Mouse (Mus musculus): ENCODE results near the gene Pfkfb3. TPM values are rescaled to one million over a fixed set of nuclear protein-coding genes. Genes with fewer than 3 reads are reported as not detected.
A peak's percentile ranks its signal among the peaks of the same experiment; 100 is the strongest.

The Pfkfb3 gene
- polyA plus RNA-seq (2016; fragmentation: Nextera tagmentation; extraction: Ambion mirVana): 15.5 and 17.0 TPM in 2 replicates

DNA sequence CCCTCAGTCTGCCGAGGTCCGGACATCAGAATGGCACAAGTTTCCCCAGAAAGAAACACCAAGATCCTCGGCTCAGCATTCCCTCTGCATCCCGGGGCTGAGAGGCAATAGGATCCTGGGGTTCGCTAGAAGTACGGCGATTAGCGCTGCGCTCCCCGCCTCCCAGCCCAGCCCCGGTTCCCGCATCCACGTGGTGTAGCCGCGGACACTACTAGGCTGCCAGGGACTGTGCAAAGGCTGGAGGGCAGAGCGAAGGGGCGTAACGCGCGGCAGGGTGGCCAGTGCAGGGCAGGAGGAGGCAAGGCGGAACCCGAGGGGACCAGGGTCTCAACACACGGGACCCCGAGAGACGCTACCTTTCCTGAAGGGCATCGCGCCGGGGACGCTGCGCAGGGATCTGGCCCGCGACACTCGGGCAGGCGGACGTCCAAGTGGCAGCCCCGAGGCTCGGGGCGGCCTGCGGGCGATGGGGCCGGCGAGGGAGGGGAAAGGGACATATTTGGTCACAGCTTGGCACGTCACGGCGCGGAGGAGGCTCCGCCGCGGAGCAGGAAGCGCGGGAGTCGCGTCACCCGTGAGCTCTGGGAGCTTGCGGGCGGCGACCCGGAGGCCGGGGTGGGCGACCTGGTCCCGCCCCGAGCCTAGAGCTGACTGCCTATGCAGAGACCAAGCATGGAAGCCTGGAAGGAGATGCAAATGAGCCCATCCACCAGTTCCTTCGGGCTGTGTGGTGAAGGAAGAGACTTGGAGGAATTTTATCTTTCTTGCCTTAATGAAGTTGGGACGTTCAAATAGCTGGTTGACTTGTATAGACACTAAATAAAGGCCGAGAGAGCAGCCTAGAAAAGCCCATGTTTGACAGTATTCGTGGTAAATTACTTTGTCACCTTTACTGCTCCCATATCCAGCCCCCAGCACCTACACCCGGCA, at the start of gene Pfkfb3:
Pfkfb3 (minus strand) TSS at position 607 of the 930 bp plus-strand sequence.
- H3K4me1 ChIP-seq: peaks cover 25% of the 10 kb centered on the region
- peak within 1 kb of the TSS; percentile 65 for H3K4me3 ChIP-seq
- H3K36me3 ChIP-seq (replicated peaks): no peaks in the 10 kb centered on the region
- 2% methylated on average over 67 of the region's 67 CpGs for WGBS
- H3K27ac ChIP-seq: peak within 1 kb of the TSS; percentile 59
- peak; percentile 60 for DNase-seq (ENCODE audit: extremely low spot score, low spot score)
- H3K27me3 ChIP-seq (ENCODE audit: poor library complexity, severe bottlenecking): peaks cover 67% of the 10 kb centered on the region
- H3K9me3 ChIP-seq: no peaks in the 10 kb centered on the region

DNA sequence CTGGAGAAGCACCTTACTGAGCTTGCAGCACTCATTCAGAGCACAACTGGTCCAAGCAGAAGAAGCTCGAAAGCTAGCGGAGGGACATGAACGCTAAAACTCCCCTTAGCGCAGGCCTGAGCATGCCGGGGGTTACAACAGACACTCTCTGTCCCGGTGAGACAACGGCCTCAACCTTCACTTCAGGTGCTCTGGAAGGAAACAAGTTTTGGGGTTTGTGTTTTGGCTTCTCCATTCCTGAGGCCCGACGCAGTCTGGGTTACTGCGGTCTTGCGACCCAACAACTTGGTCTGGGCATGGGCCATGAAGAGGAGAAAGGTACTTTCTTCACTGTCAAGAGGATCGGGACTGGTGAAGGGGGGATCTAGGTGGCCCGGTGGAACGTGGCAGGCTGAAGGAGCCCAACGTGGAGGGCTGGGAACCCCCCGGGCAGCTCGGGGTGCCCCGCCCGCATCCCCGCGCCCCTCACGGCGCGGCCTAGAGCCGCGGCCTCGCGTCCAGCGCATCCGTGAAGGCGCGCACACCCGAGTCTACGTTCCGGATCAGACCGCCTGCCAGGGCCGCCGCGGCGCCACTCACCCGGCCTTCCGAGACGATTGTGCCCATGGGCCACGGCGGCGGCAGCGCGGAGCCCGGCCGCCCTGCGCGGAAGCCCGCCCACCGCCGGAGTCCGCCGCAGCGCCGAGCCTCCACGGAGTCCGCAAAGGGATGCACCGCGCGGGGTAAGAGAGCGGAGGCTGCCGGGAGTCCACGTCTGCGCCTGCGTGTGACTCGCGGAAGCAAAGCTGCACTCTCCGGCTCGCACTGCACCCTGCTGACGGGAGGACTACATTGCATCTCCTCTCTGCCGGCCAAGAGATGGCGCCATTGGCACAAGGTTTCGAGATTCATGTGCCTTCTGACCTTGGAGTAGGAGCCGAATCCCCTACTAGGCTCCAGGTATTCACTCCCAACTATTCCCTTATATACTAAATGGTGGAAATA, 48.9 kb upstream of the Pfkfb3 start:
- no peaks in the 10 kb centered on the region for H3K9me3 ChIP-seq
- H3K4me1 ChIP-seq: peaks cover 12% of the 10 kb centered on the region
- H3K4me3 ChIP-seq: peak overlapping the region; percentile 94
- peaks cover 36% of the 10 kb centered on the region for H3K36me3 ChIP-seq (replicated peaks)
- peak; percentile 92 for DNase-seq (ENCODE audit: extremely low spot score, low spot score)
- H3K27me3 ChIP-seq (ENCODE audit: poor library complexity, severe bottlenecking): no peaks in the 10 kb centered on the region
- H3K27ac ChIP-seq: peak overlapping the region; percentile 97
- WGBS: under 1% methylated on average over 77 of the region's 78 CpGs

DNA sequence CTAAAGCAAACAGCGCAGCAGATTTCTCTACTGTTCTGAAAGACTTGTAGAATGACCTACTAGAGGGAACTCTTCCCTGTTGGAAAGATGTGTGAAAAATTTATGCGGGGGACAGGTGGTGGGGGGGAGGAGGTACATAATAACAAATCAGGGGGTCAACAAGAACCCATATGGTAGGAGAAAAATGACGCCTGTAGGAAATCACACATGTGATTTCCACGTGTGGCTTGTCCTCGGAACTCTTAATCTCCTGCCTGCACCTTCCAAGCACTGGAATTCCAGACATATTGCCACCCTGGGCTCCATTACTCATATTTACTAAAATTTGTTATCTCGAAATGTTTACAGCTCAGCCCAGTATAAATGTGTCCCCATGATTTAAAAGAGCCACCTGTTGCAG, 47.9 kb upstream of the Pfkfb3 start:
- no peak for DNase-seq (ENCODE audit: extremely low spot score, low spot score)
- H3K4me3 ChIP-seq: peak overlapping the region; percentile 94
- H3K27ac ChIP-seq: no peak overlapping the region
- peaks cover 46% of the 10 kb centered on the region for H3K36me3 ChIP-seq (replicated peaks)
- peaks cover 12% of the 10 kb centered on the region for H3K4me1 ChIP-seq
- 89% methylated on average over 6 of the region's 6 CpGs for WGBS
- H3K27me3 ChIP-seq (ENCODE audit: poor library complexity, severe bottlenecking): no peaks in the 10 kb centered on the region
- H3K9me3 ChIP-seq: no peaks in the 10 kb centered on the region

DNA sequence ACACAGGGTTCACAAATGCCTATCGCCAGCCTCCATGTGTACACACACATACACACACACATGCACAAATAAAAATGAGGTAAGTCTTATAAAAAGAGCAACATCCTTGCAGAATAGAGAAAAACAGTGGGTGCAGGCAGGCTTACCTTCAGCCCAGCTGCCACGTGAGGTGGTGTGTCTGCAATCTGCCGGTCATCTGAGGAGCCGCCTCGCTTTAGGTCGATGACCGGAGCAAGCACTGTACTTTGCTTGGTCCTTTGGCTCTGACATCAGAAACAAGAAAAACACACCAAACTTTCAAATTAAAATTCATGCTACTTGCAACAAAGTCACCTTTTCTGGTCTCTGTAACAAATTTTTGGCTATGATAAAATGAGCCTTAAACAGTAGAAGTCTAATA, 44.0 kb upstream of the Pfkfb3 start:
- peaks cover 12% of the 10 kb centered on the region for H3K4me1 ChIP-seq
- no peak overlapping the region for H3K27ac ChIP-seq
- 98% methylated on average over 7 of the region's 7 CpGs for WGBS
- no peaks in the 10 kb centered on the region for H3K27me3 ChIP-seq (ENCODE audit: poor library complexity, severe bottlenecking)
- no peak overlapping the region for H3K4me3 ChIP-seq
- peaks cover 81% of the 10 kb centered on the region for H3K36me3 ChIP-seq (replicated peaks)
- no peak for DNase-seq (ENCODE audit: extremely low spot score, low spot score)
- no peaks in the 10 kb centered on the region for H3K9me3 ChIP-seq

DNA sequence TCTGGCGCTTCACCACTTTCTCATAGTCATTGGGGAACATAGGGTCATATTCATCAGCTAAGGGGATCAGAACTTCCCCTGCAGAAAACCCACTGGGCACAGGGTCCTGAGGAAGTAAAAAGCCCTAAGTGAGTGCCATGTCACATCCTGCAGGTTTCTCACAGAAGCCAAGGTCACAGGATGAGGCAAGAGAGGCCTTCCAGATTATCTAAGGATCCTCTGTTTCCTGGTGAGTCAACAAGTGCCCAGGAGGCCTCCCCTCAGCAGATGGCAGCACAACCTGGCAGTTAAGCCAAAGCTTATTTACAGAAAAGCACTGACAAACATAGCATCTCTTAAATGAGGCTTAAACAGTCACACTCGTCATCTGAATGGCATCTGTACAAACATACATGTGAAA, 42.8 kb upstream of the Pfkfb3 start:
- peaks cover 94% of the 10 kb centered on the region for H3K36me3 ChIP-seq (replicated peaks)
- 94% methylated on average over 2 of the region's 2 CpGs for WGBS
- H3K27me3 ChIP-seq (ENCODE audit: poor library complexity, severe bottlenecking): no peaks in the 10 kb centered on the region
- no peaks in the 10 kb centered on the region for H3K9me3 ChIP-seq
- DNase-seq (ENCODE audit: extremely low spot score, low spot score): no peak
- H3K4me3 ChIP-seq: no peak overlapping the region
- H3K4me1 ChIP-seq: peaks cover 5% of the 10 kb centered on the region
- H3K27ac ChIP-seq: no peak overlapping the region

DNA sequence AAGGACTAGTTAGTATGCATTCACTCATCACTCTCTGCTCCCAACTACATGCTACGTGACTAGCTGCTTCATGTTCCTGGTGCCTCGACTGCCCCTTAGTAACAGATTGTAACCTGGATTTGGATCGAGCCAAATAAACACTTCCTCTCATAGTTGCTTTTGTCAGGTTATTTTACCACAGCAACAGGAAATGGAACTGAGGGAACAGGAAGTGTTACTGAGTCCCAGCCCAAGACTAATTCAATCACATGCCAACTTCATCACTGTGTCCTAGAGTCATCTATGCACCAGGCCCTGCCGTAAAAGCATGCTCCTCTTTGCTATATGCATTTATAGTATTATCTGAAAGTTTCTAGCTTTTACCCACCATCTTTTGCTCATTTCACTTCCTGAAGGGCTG, 34.1 kb upstream of the Pfkfb3 start:
- H3K27ac ChIP-seq: no peak overlapping the region
- H3K36me3 ChIP-seq (replicated peaks): peaks cover 100% of the 10 kb centered on the region
- no peak for DNase-seq (ENCODE audit: extremely low spot score, low spot score)
- H3K27me3 ChIP-seq (ENCODE audit: poor library complexity, severe bottlenecking): no peaks in the 10 kb centered on the region
- H3K9me3 ChIP-seq: no peaks in the 10 kb centered on the region
- no peaks in the 10 kb centered on the region for H3K4me1 ChIP-seq
- WGBS: 90% methylated on average over 4 of the region's 4 CpGs
- H3K4me3 ChIP-seq: no peak overlapping the region

DNA sequence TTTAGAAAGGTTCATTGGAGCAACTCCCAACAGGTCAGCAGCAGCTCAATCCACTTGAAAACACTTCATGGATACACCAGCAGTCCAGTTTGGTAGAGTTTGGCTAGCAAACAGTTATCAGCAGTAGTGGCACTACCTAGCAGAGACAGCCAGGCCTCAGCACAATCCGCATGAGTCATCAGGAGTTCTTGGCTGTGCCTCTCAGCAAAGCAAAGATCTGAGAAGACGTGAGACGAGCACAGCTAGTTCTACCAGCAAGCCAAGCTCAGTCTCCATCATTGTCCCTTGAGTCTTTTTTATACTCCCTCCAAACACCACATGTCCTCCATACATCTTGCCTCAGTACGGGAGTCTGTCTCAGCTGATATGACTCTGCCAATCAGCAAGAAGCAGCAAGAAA, 25.5 kb upstream of the Pfkfb3 start:
- peaks cover 18% of the 10 kb centered on the region; the same call in 1 of the 2 replicates for H3K9me3 ChIP-seq
- no peak for DNase-seq (ENCODE audit: extremely low spot score, low spot score)

DNA sequence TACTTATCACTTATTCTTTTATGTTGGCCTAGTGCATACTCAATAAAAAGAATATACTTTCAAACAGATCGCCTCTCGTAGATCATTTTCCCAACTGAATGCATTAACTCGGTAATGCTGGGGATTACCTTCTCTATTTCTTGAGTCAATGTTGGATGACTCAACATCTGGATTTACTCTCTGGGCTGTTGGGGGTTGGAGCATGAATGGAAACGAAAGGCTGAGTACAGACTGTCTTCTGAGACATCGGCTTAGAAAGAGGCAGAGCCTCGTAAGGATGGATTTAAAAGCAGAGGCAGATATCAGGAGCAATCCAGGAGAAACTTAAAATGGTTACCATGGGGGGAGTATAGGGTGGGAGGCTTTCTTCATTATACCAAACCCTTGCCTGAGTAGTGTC, 24.3 kb upstream of the Pfkfb3 start:
- H3K36me3 ChIP-seq (replicated peaks): peaks cover 23% of the 10 kb centered on the region
- no peaks in the 10 kb centered on the region for H3K27me3 ChIP-seq (ENCODE audit: poor library complexity, severe bottlenecking)
- H3K27ac ChIP-seq: no peak overlapping the region
- 94% methylated on average over 6 of the region's 6 CpGs for WGBS
- peaks cover 18% of the 10 kb centered on the region; the same call in 1 of the 2 replicates for H3K9me3 ChIP-seq
- no peak overlapping the region for H3K4me3 ChIP-seq
- DNase-seq (ENCODE audit: extremely low spot score, low spot score): no peak
- H3K4me1 ChIP-seq: no peaks in the 10 kb centered on the region

More for the DNA sequence above, 25.5 kb upstream of the Pfkfb3 start:
- Histone ChIP-seq H3K4me3 (no peak overlapping the region), H3K4me1 (no peaks in the 10 kb centered on the region), H3K27me3 (ENCODE audit: poor library complexity, severe bottlenecking) (no peaks in the 10 kb centered on the region), H3K27ac (no peak overlapping the region), H3K36me3 (replicated peaks) (peaks cover 35% of the 10 kb centered on the region)
- WGBS: 96% methylated on average over 4 of the region's 4 CpGs

DNA sequence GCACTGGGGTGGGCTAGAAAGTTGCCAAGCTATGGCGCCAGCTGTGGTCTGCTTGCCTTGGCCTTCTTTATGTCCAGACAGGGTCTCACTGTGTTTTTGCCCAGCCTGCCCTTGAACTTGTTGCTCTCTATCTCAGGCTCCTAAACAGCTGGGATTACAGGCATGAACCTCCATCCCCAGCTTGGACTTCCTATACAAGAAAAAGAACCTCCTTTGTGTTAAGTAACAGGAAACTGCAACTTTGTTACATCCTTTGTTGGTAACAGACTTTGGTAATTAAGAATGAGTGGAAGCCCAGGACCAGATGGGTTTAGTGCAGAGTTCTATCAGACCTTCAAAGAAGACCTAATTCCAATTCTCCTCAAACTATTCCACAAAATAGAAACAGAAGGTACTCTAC, 19.8 kb upstream of the Pfkfb3 start:
- H3K4me1 ChIP-seq: no peaks in the 10 kb centered on the region
- H3K9me3 ChIP-seq: no peaks in the 10 kb centered on the region
- H3K27ac ChIP-seq: no peak overlapping the region
- no peak overlapping the region for H3K4me3 ChIP-seq
- DNase-seq (ENCODE audit: extremely low spot score, low spot score): no peak
- WGBS: 91% methylated on average over 1 of the region's 1 CpGs
- H3K27me3 ChIP-seq (ENCODE audit: poor library complexity, severe bottlenecking): no peaks in the 10 kb centered on the region
- no peaks in the 10 kb centered on the region for H3K36me3 ChIP-seq (replicated peaks)

DNA sequence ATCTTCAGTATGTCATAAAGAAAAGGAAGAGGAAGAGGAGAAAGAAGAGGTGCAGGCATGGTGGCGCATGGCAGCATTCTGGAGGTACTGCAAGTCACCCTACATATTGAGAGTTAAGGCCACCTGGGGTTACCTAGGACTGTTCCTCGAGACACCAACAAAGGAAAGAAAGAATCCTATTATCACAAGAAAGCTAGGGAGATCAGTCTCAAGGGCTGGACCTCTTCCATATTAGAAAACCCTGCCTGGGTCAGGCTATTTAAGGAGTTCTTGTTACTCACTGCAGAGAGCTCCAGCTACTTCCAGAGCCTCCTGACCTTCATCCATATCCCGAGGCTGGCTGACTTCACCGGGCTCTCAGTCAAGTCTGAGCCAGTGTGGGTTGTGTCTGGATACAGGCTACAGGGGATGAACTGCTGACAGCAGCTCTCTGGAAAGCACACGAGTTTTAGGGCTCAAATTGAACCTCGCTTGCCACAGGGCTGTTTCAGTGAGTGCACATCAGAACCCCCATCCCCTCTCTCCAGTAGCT, 17.2 kb upstream of the Pfkfb3 start:
- no peak for DNase-seq (ENCODE audit: extremely low spot score, low spot score)
- no peaks in the 10 kb centered on the region for H3K4me1 ChIP-seq
- H3K9me3 ChIP-seq: no peaks in the 10 kb centered on the region
- H3K4me3 ChIP-seq: no peak overlapping the region
- H3K27ac ChIP-seq: no peak overlapping the region
- no peaks in the 10 kb centered on the region for H3K36me3 ChIP-seq (replicated peaks)
- no peaks in the 10 kb centered on the region for H3K27me3 ChIP-seq (ENCODE audit: poor library complexity, severe bottlenecking)
- 51% methylated on average over 6 of the region's 6 CpGs for WGBS

DNA sequence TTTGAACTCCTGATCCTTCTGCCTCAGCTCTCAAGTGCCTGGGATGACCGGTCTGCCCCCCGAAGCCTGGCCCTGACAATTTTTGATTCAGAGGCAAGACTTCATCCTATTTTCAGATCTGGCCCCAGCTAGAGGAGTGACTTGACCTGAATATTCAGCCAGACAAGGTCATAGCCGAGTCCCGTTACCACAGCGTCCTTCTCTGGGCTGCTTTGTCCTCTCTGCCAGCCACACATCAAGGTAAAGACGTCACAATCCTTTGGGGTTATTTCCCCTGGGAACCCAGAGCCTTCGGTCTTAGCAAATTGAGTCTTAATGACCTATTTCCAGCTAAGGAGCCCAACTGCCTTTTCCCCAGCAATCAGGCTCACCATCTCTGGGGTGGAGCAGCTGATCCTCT, 14.6 kb upstream of the Pfkfb3 start:
- H3K9me3 ChIP-seq: no peaks in the 10 kb centered on the region
- WGBS: 91% methylated on average over 7 of the region's 7 CpGs
- H3K4me3 ChIP-seq: no peak overlapping the region
- no peaks in the 10 kb centered on the region for H3K27me3 ChIP-seq (ENCODE audit: poor library complexity, severe bottlenecking)
- no peaks in the 10 kb centered on the region for H3K4me1 ChIP-seq
- no peak overlapping the region for H3K27ac ChIP-seq
- no peak for DNase-seq (ENCODE audit: extremely low spot score, low spot score)
- H3K36me3 ChIP-seq (replicated peaks): no peaks in the 10 kb centered on the region

DNA sequence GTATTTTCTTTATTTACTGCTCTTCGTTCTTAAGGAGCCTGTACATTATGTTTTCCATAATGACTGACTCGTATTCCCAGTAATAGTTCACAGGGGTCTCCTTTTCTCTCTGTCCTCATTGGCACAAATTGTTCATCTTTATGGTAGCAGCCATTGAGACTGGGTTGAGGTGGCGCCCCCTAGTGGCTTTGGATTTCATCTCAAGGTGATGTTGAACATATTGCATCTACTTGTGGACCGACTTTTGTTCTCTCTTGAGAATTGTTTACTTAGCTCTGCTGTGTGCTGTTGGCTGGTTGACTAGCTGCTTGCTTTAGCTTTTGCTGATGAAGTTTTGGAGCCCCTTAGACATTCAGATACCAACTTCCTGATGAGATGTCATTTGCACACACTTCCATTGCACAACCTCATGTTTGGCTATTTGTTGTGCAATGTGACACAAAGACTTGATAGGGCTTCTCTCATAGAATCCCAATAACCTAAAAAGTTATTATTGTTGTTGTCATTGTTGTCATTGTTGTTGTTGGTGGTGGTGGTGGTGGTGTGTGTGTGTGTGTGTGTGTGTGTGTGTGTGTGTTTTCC, 14.0 kb upstream of the Pfkfb3 start:
- no peak for DNase-seq (ENCODE audit: extremely low spot score, low spot score)
- WGBS: 62% methylated on average over 4 of the region's 4 CpGs
- H3K27me3 ChIP-seq (ENCODE audit: poor library complexity, severe bottlenecking): no peaks in the 10 kb centered on the region
- H3K27ac ChIP-seq: no peak overlapping the region
- no peak overlapping the region for H3K4me3 ChIP-seq
- H3K9me3 ChIP-seq: no peaks in the 10 kb centered on the region
- H3K4me1 ChIP-seq: no peaks in the 10 kb centered on the region
- H3K36me3 ChIP-seq (replicated peaks): no peaks in the 10 kb centered on the region
